ENCODE assay signal across 8 mouse cellular contexts in genomic region chr1:195091699-195092219, GRCm38 (mm10). TPM values are rescaled to one million over a fixed set of nuclear protein-coding genes. Genes with fewer than 3 reads are reported as not detected.
A peak's percentile ranks its signal among the peaks of the same experiment; 100 is the strongest.
DNase-seq lines count a peak whose midpoint lies in the region; ATAC-seq lines count a peak whose summit lies in the region.

No protein-coding gene starts in this region.

- peak overlapping the region; percentile 83 for H3K27ac ChIP-seq in forebrain, embryonic 10.5 days
- H3K27ac ChIP-seq in liver, embryonic 11.5 days (ENCODE audit: low read depth, low read length) = peak overlapping the region; percentile 58
- peak overlapping the region; percentile 61; the same call in 1 of the 2 replicates for H3K27ac ChIP-seq in stomach, embryonic 15.5 days

- H3K4me2 ChIP-seq in liver, embryonic 11.5 days = peak overlapping the region; percentile 83
- peak overlapping the region; percentile 63 for H3K4me2 ChIP-seq in stomach, embryonic 15.5 days

- peaks cover 14% of the 10 kb centered on the region for H3K4me1 ChIP-seq in forebrain, embryonic 10.5 days
- peaks cover 12% of the 10 kb centered on the region for H3K4me1 ChIP-seq in liver, embryonic 11.5 days (replicated peaks; ENCODE audit: control insufficient read depth, insufficient read depth, low read length)
- peaks cover 7% of the 10 kb centered on the region; the same call in 1 of the 2 replicates for H3K4me1 ChIP-seq in stomach, embryonic 15.5 days

- peak; percentile 93 for ATAC-seq in liver, embryonic 11.5 days (replicated peaks; ENCODE audit: low FRiP score)
- ATAC-seq in stomach, embryonic 15.5 days (ENCODE audit: insufficient read depth, low FRiP score, low read depth) = peak; percentile 95

- H3K4me3 ChIP-seq in forebrain, embryonic 10.5 days = peak overlapping the region; percentile 59
- peak overlapping the region; percentile 47 for H3K4me3 ChIP-seq in liver, embryonic 11.5 days (ENCODE audit: low read depth, low read length)
- H3K4me3 ChIP-seq in stomach, embryonic 15.5 days (replicated peaks) = peak overlapping the region; percentile 47

- no peaks in the 10 kb centered on the region for H3K9me3 ChIP-seq in forebrain, embryonic 10.5 days
- H3K9me3 ChIP-seq in liver, embryonic 11.5 days (ENCODE audit: control insufficient read depth, low read length) = no peaks in the 10 kb centered on the region
- H3K9me3 ChIP-seq in stomach, embryonic 15.5 days = no peaks in the 10 kb centered on the region

- peak overlapping the region; percentile 61 for H3K9ac ChIP-seq in liver, embryonic 11.5 days (ENCODE audit: low read depth, low read length)
- no peak overlapping the region for H3K9ac ChIP-seq in stomach, embryonic 15.5 days

- no peaks in the 10 kb centered on the region for H3K27me3 ChIP-seq in forebrain, embryonic 10.5 days (ENCODE audit: poor library complexity, severe bottlenecking)
- H3K27me3 ChIP-seq in liver, embryonic 11.5 days (replicated peaks; ENCODE audit: control insufficient read depth, insufficient read depth, low read length) = no peaks in the 10 kb centered on the region
- H3K27me3 ChIP-seq in stomach, embryonic 15.5 days (replicated peaks) = no peaks in the 10 kb centered on the region

- DNase-seq in retina, embryonic 14.5 days (ENCODE audit: low spot score) = peak; percentile 3
- DNase-seq in retina, postnatal 1 day = no peak
- no peak for DNase-seq in forebrain, embryonic 10.5 days (ENCODE audit: extremely low spot score, low spot score)
- DNase-seq in liver, embryonic 11.5 days (ENCODE audit: low spot score) = no peak
- no peak for DNase-seq in layer of hippocampus, postnatal 36 days
- no peak for DNase-seq in T-cell, adult 2 months (ENCODE audit: low spot score)
- DNase-seq in kidney, postnatal 14 days = no peak

- H3K36me3 ChIP-seq in forebrain, embryonic 10.5 days (replicated peaks) = peaks cover 6% of the 10 kb centered on the region; the same call in 1 of the 2 replicates
- no peaks in the 10 kb centered on the region for H3K36me3 ChIP-seq in liver, embryonic 11.5 days (ENCODE audit: control insufficient read depth, insufficient read depth, low read length)
- no peaks in the 10 kb centered on the region for H3K36me3 ChIP-seq in stomach, embryonic 15.5 days

- 18% methylated on average over 11 of the region's 11 CpGs for WGBS in forebrain, embryonic 10.5 days
- 14% methylated on average over 11 of the region's 11 CpGs for WGBS in liver, embryonic 11.5 days
- 21% methylated on average over 11 of the region's 11 CpGs for WGBS in stomach, embryonic 15.5 days

RNA-seq across cellular contexts. Expression of gene Cd46, which starts 0.3 kb away (rescaled TPM):
- polyA plus RNA-seq in forebrain, embryonic 10.5 days (2016; fragmentation: Nextera tagmentation; extraction: Ambion mirVana) = 0.46 and 0.86 TPM in 2 replicates
- 0.65 and 0.82 TPM in 2 replicates for polyA plus RNA-seq in liver, embryonic 11.5 days (2014; fragmentation: Nextera tagmentation; extraction: Ambion mirVana)
- polyA plus RNA-seq in stomach, embryonic 15.5 days (2015; fragmentation: Nextera tagmentation; extraction: Ambion mirVana) = 0.81 and 1.1 TPM in 2 replicates
- total RNA-seq in layer of hippocampus, postnatal 36 days (2021) = 1 to 10 TPM; 3.9 to 4.9 TPM

RNA-seq across cellular contexts. Expression of gene Cr1l, which starts 39.6 kb away (rescaled TPM):
- 40.9 and 46.2 TPM in 2 replicates for polyA plus RNA-seq in forebrain, embryonic 10.5 days (2016; fragmentation: Nextera tagmentation; extraction: Ambion mirVana)
- polyA plus RNA-seq in liver, embryonic 11.5 days (2014; fragmentation: Nextera tagmentation; extraction: Ambion mirVana) = 72.4 and 81.8 TPM in 2 replicates
- 73.4 and 76.9 TPM in 2 replicates for polyA plus RNA-seq in stomach, embryonic 15.5 days (2015; fragmentation: Nextera tagmentation; extraction: Ambion mirVana)
- 10 to 100 TPM; 36.4 to 37.6 TPM for total RNA-seq in layer of hippocampus, postnatal 36 days (2021)
